ENCODE assay signal across 10 mouse cellular contexts in the genomic region with DNA sequence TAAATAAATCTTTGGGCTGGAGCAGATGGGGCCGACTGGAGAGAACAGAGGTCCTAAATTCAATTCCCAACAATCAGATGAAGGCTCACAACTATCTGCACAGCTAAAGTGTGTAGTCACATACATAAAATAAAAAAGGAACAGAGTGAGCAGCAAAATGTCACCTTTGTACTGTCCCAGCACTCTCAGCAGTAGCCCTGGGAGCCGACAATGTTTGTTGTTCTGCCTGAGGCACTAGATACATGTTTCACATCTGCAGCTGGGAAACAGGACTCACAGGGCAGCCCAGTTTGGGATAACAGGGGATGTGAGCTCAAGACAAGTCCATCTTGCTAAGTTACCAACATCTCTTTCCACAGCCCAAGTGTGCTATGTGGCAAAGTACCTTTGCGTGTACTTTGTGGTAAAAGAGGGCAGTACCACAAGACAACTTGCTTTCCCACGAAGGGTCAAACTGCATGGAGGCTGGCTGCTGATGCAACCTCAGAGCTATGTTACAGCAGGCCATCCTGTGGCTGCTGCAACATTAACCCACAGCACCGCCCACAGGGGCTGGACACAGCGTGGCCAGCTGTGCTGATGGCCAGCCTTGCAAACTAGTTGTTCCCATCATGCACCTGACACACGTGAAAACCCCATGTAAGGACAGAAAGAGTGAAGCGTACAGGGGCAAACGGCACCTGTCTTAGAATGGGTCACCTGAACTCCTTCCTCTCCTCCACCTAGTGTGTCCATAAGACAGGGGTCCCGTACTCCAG. TPM values are rescaled to one million over a fixed set of nuclear protein-coding genes. Genes with fewer than 3 reads are reported as not detected.
DNase-seq lines count a peak whose midpoint lies in the region; ATAC-seq and TF ChIP-seq lines count a peak whose summit lies in the region.
"Had no signal": no experiment of that assay in that cellular context is flagged by ENCODE, and none has a peak within 500 bp of the region (broad histone marks: within the 10 kb centered on the region; RNA-seq: fewer than 3 reads in every experiment).

No protein-coding gene starts in this region.

- H3K36me3 ChIP-seq in CH12.LX (replicated peaks in 1 of 2; ENCODE audit: control insufficient read depth in 1 of 2, insufficient read depth in 1 of 2, low read length in 1 of 2): peaks cover 65 to 92% of the 10 kb centered on the region in 2 experiments
- H3K36me3 ChIP-seq in liver, embryonic 15.5 days (replicated peaks): peaks cover 93% of the 10 kb centered on the region
- peaks cover 63% of the 10 kb centered on the region for H3K36me3 ChIP-seq in forebrain, postnatal 0 days (ENCODE audit: insufficient read depth)

- no peak for TF ChIP-seq EP300 in CH12.LX (IDR thresholded peaks at IDR 0.05; ENCODE audit: low read length)

- H3K4me2 ChIP-seq in CH12.LX (ENCODE audit: insufficient read depth, low read depth, poor library complexity, severe bottlenecking): 0 out of 2 replicates have a peak overlapping the region, but pooled peaks have one; percentile 9
- H3K4me2 ChIP-seq in liver, embryonic 15.5 days: 0 out of 2 replicates have a peak overlapping the region, but pooled peaks have one; percentile 23
- no peak overlapping the region for H3K4me2 ChIP-seq in forebrain, postnatal 0 days (ENCODE audit: low read depth)
- H3K4me2 ChIP-seq: hindbrain, embryonic 15.5 days had no signal

- in situ Hi-C loops in CH12.LX (cut with MboI; ENCODE audit: low pct_ligation_motif_present, low pct_unique_long_range_greater_than_20kb, low sequenced_read_pairs): loop anchor here (25.0 kb wide), 1 partner anchor 758 kb away; the partner anchor contains the start of genes Polr1c and Yipf3

- H3K79me2 ChIP-seq in CH12.LX (replicated peaks; ENCODE audit: control insufficient read depth, extremely low read depth, insufficient read depth, poor library complexity, severe bottlenecking): peaks cover 36% of the 10 kb centered on the region

- peak overlapping the region in 1 of 3 experiments; percentile 35 for H3K4me3 ChIP-seq in CH12.LX (replicated peaks in 1 of 3; ENCODE audit: low read depth in 2 of 3, low read length in 2 of 3, poor library complexity in 1 of 3)
- H3K4me3 ChIP-seq in liver, embryonic 15.5 days (replicated peaks): no peak overlapping the region
- H3K4me3 ChIP-seq in forebrain, postnatal 0 days (ENCODE audit: low read depth, low read length): no peak overlapping the region
- H3K4me3 ChIP-seq: hindbrain, embryonic 15.5 days had no signal

- no peak for TF ChIP-seq CTCF in CH12.LX (conservative IDR thresholded peaks at IDR 0.05 in 1 of 2, IDR thresholded peaks at IDR 0.05 in 1 of 2; ENCODE audit: low read depth in 2 of 2, low read length in 2 of 2)
- no peak for TF ChIP-seq CTCF in forebrain, postnatal 0 days (IDR thresholded peaks at IDR 0.05; ENCODE audit: low read depth)

- TF ChIP-seq POLR2A in CH12.LX (IDR thresholded peaks at IDR 0.05; ENCODE audit: low read depth, low read length): 0 out of 2 replicates have a peak, but pooled peaks have one; percentile 38

- peak overlapping the region; percentile 90 for H3K27ac ChIP-seq in CH12.LX (ENCODE audit: insufficient read depth, low read depth)
- peak overlapping the region; percentile 79 for H3K27ac ChIP-seq in liver, embryonic 15.5 days (replicated peaks)
- no peak overlapping the region for H3K27ac ChIP-seq in forebrain, postnatal 0 days (ENCODE audit: low read depth, low read length)
- H3K27ac ChIP-seq: hindbrain, embryonic 15.5 days had no signal

- peak; percentile 93 for DNase-seq in 416B (ENCODE audit: low read depth)
- DNase-seq in CH12.LX (ENCODE audit: extremely low read depth): peak; percentile 74
- peak; percentile 26 for DNase-seq in kidney, adult 18-20 months
- no peak for DNase-seq in layer of hippocampus, postnatal 25 days (ENCODE audit: extremely low spot score in 1 of 2, low spot score in 1 of 2)
- DNase-seq in forebrain, postnatal 0 days: no peak
- DNase-seq in cerebellum, postnatal 14 days: no peak
- DNase-seq in left cerebral cortex, adult 9 months (ENCODE audit: low spot score in 2 of 2): no peak

- H3K4me1 ChIP-seq in CH12.LX (ENCODE audit: control insufficient read depth in 1 of 2, insufficient read depth in 2 of 2): peaks cover 13 to 66% of the 10 kb centered on the region in 2 experiments
- H3K4me1 ChIP-seq in liver, embryonic 15.5 days (replicated peaks): peaks cover 23% of the 10 kb centered on the region; the same call in 1 of the 2 replicates
- H3K4me1 ChIP-seq in forebrain, postnatal 0 days (ENCODE audit: insufficient read depth): no peaks in the 10 kb centered on the region
- H3K4me1 ChIP-seq: hindbrain, embryonic 15.5 days had no signal

- WGBS in liver, embryonic 15.5 days (ENCODE audit: insufficient replicate concordance): 65% methylated on average over 10 of the region's 10 CpGs
- WGBS in forebrain, postnatal 0 days: 85% methylated on average over 10 of the region's 10 CpGs

- no peaks in the 10 kb centered on the region for H3K27me3 ChIP-seq in CH12.LX (replicated peaks)
- no peaks in the 10 kb centered on the region for H3K27me3 ChIP-seq in liver, embryonic 15.5 days
- H3K27me3 ChIP-seq in forebrain, postnatal 0 days (ENCODE audit: insufficient read depth, low read length): no peaks in the 10 kb centered on the region
- H3K27me3 ChIP-seq: hindbrain, embryonic 15.5 days had no signal

- peak overlapping the region; percentile 86; the same call in 1 of the 2 replicates for H3K9ac ChIP-seq in CH12.LX (ENCODE audit: insufficient read depth, low read depth)
- no peak overlapping the region for H3K9ac ChIP-seq in liver, embryonic 15.5 days
- no peak overlapping the region for H3K9ac ChIP-seq in forebrain, postnatal 0 days
- H3K9ac ChIP-seq: hindbrain, embryonic 15.5 days had no signal

- dilution Hi-C loops in CH12.LX (cut with MboI; ENCODE audit: extremely low pct_ligation_motif_present, extremely low pct_unique_long_range_greater_than_20kb, low sequenced_read_pairs): no loop called here

- peak; percentile 83 for ATAC-seq in liver, embryonic 15.5 days (ENCODE audit: insufficient read depth)
- no peak for ATAC-seq in forebrain, postnatal 0 days
- ATAC-seq: activated CD4-positive, CD25-positive, alpha-beta regulatory T cell, adult 4 months had no signal

- TF ChIP-seq RAD21 in CH12.LX (IDR thresholded peaks at IDR 0.05; ENCODE audit: low read depth, low read length): no peak

- H3K9me3 ChIP-seq in CH12.LX (replicated peaks; ENCODE audit: low read length): no peaks in the 10 kb centered on the region
- H3K9me3 ChIP-seq in liver, embryonic 15.5 days (replicated peaks): no peaks in the 10 kb centered on the region
- H3K9me3 ChIP-seq in forebrain, postnatal 0 days (ENCODE audit: low read length): no peaks in the 10 kb centered on the region
- H3K9me3 ChIP-seq: hindbrain, embryonic 15.5 days had no signal

TF ChIP-seq in CH12.LX, 34 proteins besides CTCF, POLR2A, EP300 and RAD21 (continues in another document):
- TF ChIP-seq MYC (IDR thresholded peaks at IDR 0.05; ENCODE audit: low read depth, low read length) (peak; percentile 98), JUN (IDR thresholded peaks at IDR 0.05; ENCODE audit: insufficient read depth, low read depth, low read length) (no peak), ZMIZ1 (IDR thresholded peaks at IDR 0.05; ENCODE audit: low read depth, low read length) (0 out of 2 replicates have a peak, but pooled peaks have one; percentile 35), MAFK (IDR thresholded peaks at IDR 0.05; ENCODE audit: insufficient replicate concordance, low read length) (no peak), TCF12 (IDR thresholded peaks at IDR 0.05; ENCODE audit: low read depth, low read length) (peak; percentile 77; the same call in 1 of the 2 replicates), CHD2 (IDR thresholded peaks at IDR 0.05; ENCODE audit: low read length) (no peak), ZKSCAN1 (IDR thresholded peaks at IDR 0.05; ENCODE audit: borderline replicate concordance, low read depth, low read length) (no peak), KAT2A (IDR thresholded peaks at IDR 0.05; ENCODE audit: insufficient replicate concordance, low read length) (0 out of 2 replicates have a peak, but pooled peaks have one; percentile 42), GABPA (IDR thresholded peaks at IDR 0.05; ENCODE audit: insufficient replicate concordance, low read depth, low read length) (no peak), ZNF384 (IDR thresholded peaks at IDR 0.05; ENCODE audit: low read depth, low read length) (no peak; the same call in 1 of the 2 replicates), SMC3 (IDR thresholded peaks at IDR 0.05; ENCODE audit: low read depth, low read length) (no peak), MAZ (IDR thresholded peaks at IDR 0.05; ENCODE audit: low read depth, low read length) (no peak), USF1 (IDR thresholded peaks at IDR 0.05; ENCODE audit: low read depth, low read length) (no peak), ELF1 (IDR thresholded peaks at IDR 0.05; ENCODE audit: low read depth, low read length) (peak; percentile 25; the same call in 1 of the 2 replicates), BHLHE40 (IDR thresholded peaks at IDR 0.05; ENCODE audit: low read depth, low read length) (peak; percentile 88), NELFE (IDR thresholded peaks at IDR 0.05; ENCODE audit: low read depth, low read length) (no peak), JUND (conservative IDR thresholded peaks at IDR 0.05; ENCODE audit: low read depth, low read length) (0 out of 2 replicates have a peak, but pooled peaks have one; percentile 31), PAX5 (IDR thresholded peaks at IDR 0.05; ENCODE audit: low read length) (no peak), MAX (IDR thresholded peaks at IDR 0.05; ENCODE audit: low read length) (peak; percentile 92), IRF4 (IDR thresholded peaks at IDR 0.05; ENCODE audit: low read depth, low read length) (peak; percentile 33; the same call in 1 of the 2 replicates), USF2 (conservative IDR thresholded peaks at IDR 0.05; ENCODE audit: low read depth, low read length) (no peak), MXI1 (IDR thresholded peaks at IDR 0.05; ENCODE audit: low read depth, low read length) (peak; percentile 84), ETS1 (conservative IDR thresholded peaks at IDR 0.05; ENCODE audit: low read depth, low read length) (peak; percentile 69), CHD1 (IDR thresholded peaks at IDR 0.05; ENCODE audit: low read depth, low read length) (no peak), SIN3A (IDR thresholded peaks at IDR 0.05; ENCODE audit: low read length) (peak; percentile 66), HCFC1 (IDR thresholded peaks at IDR 0.05; ENCODE audit: low read depth, low read length) (peak; percentile 61)

RNA-seq across cellular contexts. Expression of gene Ubr2, which starts 15.5 kb away (rescaled TPM):
- 32.2 and 39.6 TPM in 2 replicates for total RNA-seq in CH12.LX (2012; rRNA removed)
- total RNA-seq in CH12.LX (2014; rRNA removed): 19.5 and 20.4 TPM in 2 replicates
- polyA plus RNA-seq in CH12.LX (2012; ENCODE audit: insufficient read length, low read depth): 50.9 and 52.6 TPM in 2 replicates
- polyA plus RNA-seq in liver, embryonic 15.5 days (2015; fragmentation: Nextera tagmentation; extraction: Ambion mirVana): 8.3 and 10.0 TPM in 2 replicates
- total RNA-seq in layer of hippocampus, postnatal 25 days (2021): 10 to 100 TPM; 51.5 to 59.1 TPM
- total RNA-seq in forebrain, postnatal 0 days (2014; rRNA removed): 22.0 and 23.1 TPM in 2 replicates
- 4.3 and 7.8 TPM in 2 replicates for polyA plus RNA-seq in forebrain, postnatal 0 days (2015; fragmentation: Nextera tagmentation; extraction: Ambion mirVana)

Comparison
In these comparisons a context has a peak if more than half of its experiments do, and no peak if none do; other contexts are left out.
1. DNase-seq: peak in 416B (single experiment), CH12.LX (single experiment) and kidney, adult 18-20 months (single experiment); none in layer of hippocampus, postnatal 25 days (0 of 2), forebrain, postnatal 0 days (single experiment), cerebellum, postnatal 14 days (0 of 2) and left cerebral cortex, adult 9 months (0 of 2).